Mouse (Mus musculus) adipocyte (in vitro differentiated cells): ENCODE data around the gene Tesk1.

Experiments used
- DNase-seq: peaks from one replicate; pipeline ENCODE4 v3.0.0-alpha.2; 2016; ENCODE audit warnings: low spot score

Tesk1 gene

GRCm38 (mm10) chr4:43419801-43420281 lies 21.9 kb upstream of the Tesk1 start:
- peak; percentile 74 for DNase-seq

GRCm38 (mm10) chr4:43420305-43420704 lies 21.4 kb upstream of the Tesk1 start:
- DNase-seq, result peak; percentile 89

GRCm38 (mm10) chr4:43421632-43422240 lies 20.0 kb upstream of the Tesk1 start:
- no peak for DNase-seq

- peak; percentile 85 for DNase-seq
These were observed 18.3 kb upstream of the Tesk1 start for GRCm38 (mm10) chr4:43423267-43423934.

- DNase-seq, result no peak
These were observed 17.7 kb upstream of the Tesk1 start for GRCm38 (mm10) chr4:43424072-43424471.

GRCm38 (mm10) chr4:43425197-43425596 lies 16.5 kb upstream of the Tesk1 start:
- DNase-seq, result no peak

- DNase-seq, result no peak
These were observed 15.9 kb upstream of the Tesk1 start for GRCm38 (mm10) chr4:43425648-43426380.

- DNase-seq, result no peak
These were observed 15.3 kb upstream of the Tesk1 start for GRCm38 (mm10) chr4:43426487-43426886.

- no peak for DNase-seq
These were observed 14.1 kb upstream of the Tesk1 start for GRCm38 (mm10) chr4:43427501-43428179.

GRCm38 (mm10) chr4:43428180-43428861 lies 13.4 kb upstream of the Tesk1 start:
- no peak for DNase-seq

- DNase-seq, result no peak
These were observed 12.8 kb upstream of the Tesk1 start, which contains the start of gene Fam166b for GRCm38 (mm10) chr4:43428946-43429345. TSS of gene Fam166b (minus strand) at chr4:43429134.

- peak; percentile 91 for DNase-seq
These were observed 10.0 kb upstream of the Tesk1 start for GRCm38 (mm10) chr4:43431690-43432089.

- no peak for DNase-seq
These were observed 8.9 kb upstream of the Tesk1 start for GRCm38 (mm10) chr4:43432832-43433231.

GRCm38 (mm10) chr4:43442044-43442443 lies 305 bp downstream of the Tesk1 start:
- DNase-seq, result peak; percentile 100

GRCm38 (mm10) chr4:43442456-43443361 lies 970 bp downstream of the Tesk1 start:
- peak; percentile 70 for DNase-seq

GRCm38 (mm10) chr4:43443511-43443910 lies 1.8 kb downstream of the Tesk1 start:
- no peak for DNase-seq

- peak; percentile 30 for DNase-seq
These were observed 5.5 kb downstream of the Tesk1 start for GRCm38 (mm10) chr4:43447251-43447650.

GRCm38 (mm10) chr4:43448554-43448953 lies 6.8 kb downstream of the Tesk1 start:
- peak; percentile 92 for DNase-seq

GRCm38 (mm10) chr4:43452315-43452714 lies 10.6 kb downstream of the Tesk1 start:
- DNase-seq, result no peak

- DNase-seq, result no peak
These were observed 11.7 kb downstream of the Tesk1 start for GRCm38 (mm10) chr4:43453413-43453812.
